Mouse (Mus musculus): Measurements from ENCODE around the gene Angptl2. TPM values are rescaled to one million over a fixed set of nuclear protein-coding genes. Genes with fewer than 3 reads are reported as not detected.
"Not testable (repeated sequence)": the region's sequence is repeated elsewhere in the genome, so short reads cannot be mapped to it uniquely, and the experiment has no call there.

Gene Angptl2
- polyA plus RNA-seq, 1 experiment from 2014 or later = 31.5 TPM

- Histone ChIP-seq H3K9me3 (no peaks in the 10 kb centered on the region), H3K27me3 (no peaks in the 10 kb centered on the region), H3K9ac (replicated peaks) (no peak overlapping the region), H3K36me3 (no peaks in the 10 kb centered on the region), H3K4me3 (no peak overlapping the region), H3K4me1 (peaks cover 30% of the 10 kb centered on the region), H3K4me2 (replicated peaks) (no peak overlapping the region), H3K27ac (replicated peaks) (no peak overlapping the region)
- ATAC-seq (ENCODE audit: low FRiP score, low read depth) = no peak
- WGBS = 85% methylated on average over 5 of the region's 5 CpGs
Measured at GRCm38 (mm10) chr2:33204980-33205379, 10.9 kb upstream of the Angptl2 start.

GRCm38 (mm10) chr2:33205939-33206525 lies 9.8 kb upstream of the Angptl2 start:
- H3K4me2 ChIP-seq (replicated peaks) = no peak overlapping the region
- H3K27ac ChIP-seq (replicated peaks) = no peak overlapping the region
- no peak overlapping the region for H3K4me3 ChIP-seq
- 58% methylated on average over 14 of the region's 14 CpGs for WGBS
- ATAC-seq (ENCODE audit: low FRiP score, low read depth) = no peak
- peaks cover 27% of the 10 kb centered on the region for H3K4me1 ChIP-seq
- no peak overlapping the region for H3K9ac ChIP-seq (replicated peaks)
- no peaks in the 10 kb centered on the region for H3K9me3 ChIP-seq
- H3K27me3 ChIP-seq = no peaks in the 10 kb centered on the region
- H3K36me3 ChIP-seq = no peaks in the 10 kb centered on the region

GRCm38 (mm10) chr2:33207069-33207468 lies 8.8 kb upstream of the Angptl2 start:
- 31% methylated on average over 4 of the region's 4 CpGs for WGBS
- no peak for ATAC-seq (ENCODE audit: low FRiP score, low read depth)
- Histone ChIP-seq H3K27ac (replicated peaks) (peak overlapping the region; percentile 30; the same call in 1 of the 2 replicates), H3K9me3 (no peaks in the 10 kb centered on the region), H3K4me2 (replicated peaks) (no peak overlapping the region), H3K4me3 (no peak overlapping the region), H3K4me1 (peaks cover 27% of the 10 kb centered on the region), H3K27me3 (no peaks in the 10 kb centered on the region), H3K9ac (replicated peaks) (no peak overlapping the region), H3K36me3 (no peaks in the 10 kb centered on the region)

GRCm38 (mm10) chr2:33208134-33208533 lies 7.7 kb upstream of the Angptl2 start:
- Histone ChIP-seq H3K4me2 (replicated peaks) (no peak overlapping the region), H3K27ac (replicated peaks) (no peak overlapping the region), H3K27me3 (no peaks in the 10 kb centered on the region), H3K9ac (replicated peaks) (no peak overlapping the region), H3K9me3 (no peaks in the 10 kb centered on the region), H3K36me3 (no peaks in the 10 kb centered on the region), H3K4me1 (peaks cover 26% of the 10 kb centered on the region), H3K4me3 (no peak overlapping the region)
- 89% methylated on average over 5 of the region's 5 CpGs for whole genome bisulfite sequencing
- no peak for ATAC-seq (ENCODE audit: low FRiP score, low read depth)

GRCm38 (mm10) chr2:33210841-33211240 lies 5.0 kb upstream of the Angptl2 start:
- 0 out of 2 replicates have a peak, but pooled peaks cover 6% of the 10 kb centered on the region for H3K27me3 ChIP-seq

GRCm38 (mm10) chr2:33211263-33211662 lies 4.6 kb upstream of the Angptl2 start:
- ATAC-seq (ENCODE audit: low FRiP score, low read depth); H3K9me3 ChIP-seq; H3K27ac ChIP-seq (replicated peaks); H3K4me3 ChIP-seq; H3K36me3 ChIP-seq; H3K4me2 ChIP-seq (replicated peaks); H3K9ac ChIP-seq (replicated peaks); H3K27me3 ChIP-seq: not testable (repeated sequence)
- 85% methylated on average over 11 of the region's 11 CpGs for WGBS
- peaks cover 22% of the 10 kb centered on the region for H3K4me1 ChIP-seq

More at GRCm38 (mm10) chr2:33210841-33211240, 5.0 kb upstream of the Angptl2 start:
- WGBS = 83% methylated on average over 2 of the region's 2 CpGs
- peaks cover 22% of the 10 kb centered on the region for H3K4me1 ChIP-seq
- no peak overlapping the region for H3K27ac ChIP-seq (replicated peaks)
- no peaks in the 10 kb centered on the region for H3K36me3 ChIP-seq
- H3K4me2 ChIP-seq (replicated peaks) = no peak overlapping the region
- no peak overlapping the region for H3K4me3 ChIP-seq
- no peaks in the 10 kb centered on the region for H3K9me3 ChIP-seq
- H3K9ac ChIP-seq (replicated peaks) = no peak overlapping the region
- no peak for ATAC-seq (ENCODE audit: low FRiP score, low read depth)

- peak overlapping the region; percentile 1; the same call in 1 of the 2 replicates for H3K9ac ChIP-seq (replicated peaks)
- 68% methylated on average over 5 of the region's 5 CpGs for WGBS
- peak; percentile 17; the same call in 1 of the 2 replicates for ATAC-seq (ENCODE audit: low FRiP score, low read depth)
- H3K4me2 ChIP-seq (replicated peaks) = peak overlapping the region; percentile 73
- H3K4me1 ChIP-seq = peaks cover 48% of the 10 kb centered on the region
- H3K27ac ChIP-seq (replicated peaks) = peak overlapping the region; percentile 86
- H3K9me3 ChIP-seq = no peaks in the 10 kb centered on the region
- H3K36me3 ChIP-seq = no peaks in the 10 kb centered on the region
- H3K4me3 ChIP-seq = peak overlapping the region; percentile 46; the same call in 1 of the 2 replicates
- 0 out of 2 replicates have a peak, but pooled peaks cover 6% of the 10 kb centered on the region for H3K27me3 ChIP-seq
Measured at GRCm38 (mm10) chr2:33215177-33215699, 631 bp upstream of the Angptl2 start.

GRCm38 (mm10) chr2:33216645-33217424 lies 966 bp downstream of the Angptl2 start:
- no peaks in the 10 kb centered on the region for H3K9me3 ChIP-seq
- 8% methylated on average over 18 of the region's 18 CpGs for WGBS
- no peak for ATAC-seq (ENCODE audit: low FRiP score, low read depth)

GRCm38 (mm10) chr2:33217425-33217794 lies 1.5 kb downstream of the Angptl2 start:
- no peak overlapping the region for H3K27ac ChIP-seq (replicated peaks)
- H3K9me3 ChIP-seq = no peaks in the 10 kb centered on the region
- peak overlapping the region; percentile 63 for H3K9ac ChIP-seq (replicated peaks)
- H3K27me3 ChIP-seq = 0 out of 2 replicates have a peak, but pooled peaks cover 6% of the 10 kb centered on the region
- H3K4me2 ChIP-seq (replicated peaks) = peak overlapping the region; percentile 73
- no peak for ATAC-seq (ENCODE audit: low FRiP score, low read depth)
- peaks cover 49% of the 10 kb centered on the region for H3K4me1 ChIP-seq
- peak overlapping the region; percentile 46 for H3K4me3 ChIP-seq
- 0 out of 2 replicates have a peak, but pooled peaks cover 6% of the 10 kb centered on the region for H3K36me3 ChIP-seq
- 39% methylated on average over 3 of the region's 3 CpGs for WGBS

More at GRCm38 (mm10) chr2:33216645-33217424, 966 bp downstream of the Angptl2 start:
- 0 out of 2 replicates have a peak, but pooled peaks cover 6% of the 10 kb centered on the region for H3K36me3 ChIP-seq
- 0 out of 2 replicates have a peak, but pooled peaks cover 6% of the 10 kb centered on the region for H3K27me3 ChIP-seq
- H3K4me1 ChIP-seq = peaks cover 49% of the 10 kb centered on the region
- H3K4me2 ChIP-seq (replicated peaks) = peak overlapping the region; percentile 73
- H3K9ac ChIP-seq (replicated peaks) = peak overlapping the region; percentile 63
- H3K4me3 ChIP-seq = peak overlapping the region; percentile 46
- H3K27ac ChIP-seq (replicated peaks) = peak overlapping the region; percentile 86

GRCm38 (mm10) chr2:33218903-33219625 lies 3.2 kb downstream of the Angptl2 start:
- H3K4me3 ChIP-seq = no peak overlapping the region
- WGBS = 50% methylated on average over 11 of the region's 11 CpGs
- no peak for ATAC-seq (ENCODE audit: low FRiP score, low read depth)
- H3K9ac ChIP-seq (replicated peaks) = no peak overlapping the region
- no peak overlapping the region for H3K4me2 ChIP-seq (replicated peaks)
- no peaks in the 10 kb centered on the region for H3K9me3 ChIP-seq
- no peak overlapping the region for H3K27ac ChIP-seq (replicated peaks)
- 0 out of 2 replicates have a peak, but pooled peaks cover 6% of the 10 kb centered on the region for H3K36me3 ChIP-seq
- 0 out of 2 replicates have a peak, but pooled peaks cover 6% of the 10 kb centered on the region for H3K27me3 ChIP-seq
- peaks cover 49% of the 10 kb centered on the region for H3K4me1 ChIP-seq

GRCm38 (mm10) chr2:33219637-33220036 lies 3.8 kb downstream of the Angptl2 start:
- H3K9ac ChIP-seq (replicated peaks) = no peak overlapping the region
- no peak overlapping the region for H3K4me3 ChIP-seq
- H3K27ac ChIP-seq (replicated peaks) = no peak overlapping the region
- 0 out of 2 replicates have a peak, but pooled peaks cover 5% of the 10 kb centered on the region for H3K27me3 ChIP-seq
- H3K4me1 ChIP-seq = peaks cover 49% of the 10 kb centered on the region
- WGBS = 87% methylated on average over 4 of the region's 4 CpGs
- H3K9me3 ChIP-seq = no peaks in the 10 kb centered on the region
- 0 out of 2 replicates have a peak, but pooled peaks cover 6% of the 10 kb centered on the region for H3K36me3 ChIP-seq
- ATAC-seq (ENCODE audit: low FRiP score, low read depth) = no peak
- no peak overlapping the region for H3K4me2 ChIP-seq (replicated peaks)
